Mouse (Mus musculus) CD4-positive, CD25-positive, alpha-beta regulatory T cell (primary cell): ENCODE results near the gene Nudt11. TPM values are rescaled to one million over a fixed set of nuclear protein-coding genes. Genes with fewer than 3 reads are reported as not detected.

Experiments
- polyA plus RNA-seq: library from polyadenylated mRNA; unstranded; fragments of 100-300 nt; shearing (Covaris generic); gene quantifications from one replicate; pipeline ENCODE4 v1.2.1, GENCODE M21; 2017

Gene Nudt11
- not detected for polyA plus RNA-seq

GRCm38 (mm10) chrX:6047066-6047935 lies at the start of gene Nudt11:
TSS of gene Nudt11 (plus strand) at chrX:6047453.

GRCm38 (mm10) chrX:6082954-6083680 lies 35.9 kb downstream of the Nudt11 start, which contains the start of gene AU022751:
TSS of gene AU022751 (minus strand) at chrX:6083419.

Other genes with a start within 250 kb of the Nudt11 start
- gene AU022751, start 36.0 kb downstream of the Nudt11 start, polyA plus RNA-seq, result not detected
- 0.10 TPM for gene Nudt10, start 125.6 kb downstream of the Nudt11 start, polyA plus RNA-seq